Mouse (Mus musculus) heart, postnatal 0 days (tissue): ENCODE measurements at regions not wholly inside any gene's neighbourhood (a gene's known extent, or its start where the extent isn't known, plus 50 kb on each side); places are given as distances from the start of the nearest gene placed in this dataset.

Source experiments
- ATAC-seq: fragments of 200-750 bp; cut with Nextera tagmentation; 2 replicates; pipeline ENCODE4 v1.8.0; 2017; ENCODE audit warnings: low read depth, moderate number of reproducible peaks, moderate library complexity; ENCODE audit not compliant: insufficient read depth
- DNase-seq: peaks from one replicate; pipeline ENCODE4 v3.0.0-alpha.2; 2016; ENCODE audit warnings: low spot score
- H3K27ac ChIP-seq: fragments of 300-500 bp; sonication (generic); 2 replicates; pipeline ENCODE4 v1.5.1; 2014; ENCODE audit warnings: low read depth, mild to moderate bottlenecking
- H3K27me3 ChIP-seq: fragments of 300-500 bp; sonication (generic); 2 replicates; pipeline ENCODE4 v1.6.1; 2014; ENCODE audit warnings: low read length, mixed read lengths; ENCODE audit not compliant: control insufficient read depth, insufficient read depth
- H3K36me3 ChIP-seq: fragments of 300-500 bp; sonication (generic); replicated peaks from 2 replicates; pipeline ENCODE4 v1.6.1; 2014; ENCODE audit warnings: low read length, mixed read lengths; ENCODE audit not compliant: control insufficient read depth, insufficient read depth
- H3K4me1 ChIP-seq: fragments of 300-500 bp; sonication (generic); 2 replicates; pipeline ENCODE4 v1.6.1; 2014; ENCODE audit warnings: antibody characterized with exemption; ENCODE audit not compliant: control insufficient read depth, insufficient read depth
- H3K4me2 ChIP-seq: fragments of 300-500 bp; sonication (generic); 2 replicates; pipeline ENCODE4 v1.6.1; 2014; ENCODE audit warnings: low read depth, mild to moderate bottlenecking, low read length, moderate library complexity
- H3K4me3 ChIP-seq: fragments of 300-500 bp; sonication (generic); 2 replicates; pipeline ENCODE4 v1.5.1; 2014; ENCODE audit warnings: low read depth, low read length
- H3K9ac ChIP-seq: fragments of 300-500 bp; sonication (generic); replicated peaks from 2 replicates; pipeline ENCODE4 v1.6.1; 2014; ENCODE audit warnings: low read depth, low read length, mixed read lengths
- H3K9me3 ChIP-seq: fragments of 300-500 bp; sonication (generic); replicated peaks from 2 replicates; pipeline ENCODE4 v1.6.1; 2016; ENCODE audit warnings: low read length; ENCODE audit not compliant: control insufficient read depth
- CTCF ChIP-seq: IDR thresholded peaks from 2 replicates; pipeline ENCODE4 v1.5.1; 2016; ENCODE audit warnings: antibody characterized with exemption, control low read depth, low read depth
- EP300 ChIP-seq: IDR thresholded peaks from 2 replicates; pipeline ENCODE4 v1.6.1; 2016; ENCODE audit warnings: antibody characterized with exemption, low read depth
- WGBS: fragments of 180-500 bp; shearing (Covaris S2); extraction: QIAGEN DNeasy Blood & Tissue Kit; methylation state at CpG from one replicate; pipeline ENCODE4 v1.1.7; 2014; 5-methylcytosine and 5-hydroxymethylcytosine counted together

- DNase-seq (no peak), ATAC-seq (no peak)
- Histone ChIP-seq H3K9ac (no peak overlapping the region), H3K4me2 (no peak overlapping the region), H3K27ac (no peak overlapping the region), H3K9me3 (no peaks in the 10 kb centered on the region), H3K4me1 (peaks cover 4% of the 10 kb centered on the region; the same call in 1 of the 2 replicates), H3K36me3 (no peaks in the 10 kb centered on the region), H3K27me3 (no peaks in the 10 kb centered on the region), H3K4me3 (no peak overlapping the region)
- TF ChIP-seq EP300 (no peak), CTCF (no peak)
- 75% methylated on average over 7 of the region's 7 CpGs for WGBS
Observed at GRCm38 (mm10) chr12:9133890-9134870, 104.4 kb downstream of the Ttc32 start.

- no peak overlapping the region for H3K4me3 ChIP-seq
- H3K27me3 ChIP-seq = no peaks in the 10 kb centered on the region
- H3K36me3 ChIP-seq = no peaks in the 10 kb centered on the region
- no peaks in the 10 kb centered on the region for H3K4me1 ChIP-seq
- no peak overlapping the region for H3K27ac ChIP-seq
- no peak for ATAC-seq
- H3K9me3 ChIP-seq = no peaks in the 10 kb centered on the region
- H3K4me2 ChIP-seq = no peak overlapping the region
- no peak for DNase-seq
- no peak overlapping the region for H3K9ac ChIP-seq
- TF ChIP-seq CTCF (no peak), EP300 (no peak)
Observed at GRCm38 (mm10) chr12:9151001-9151400, 121.2 kb downstream of the Ttc32 start.

- H3K4me2 ChIP-seq = no peak overlapping the region
- no peaks in the 10 kb centered on the region for H3K9me3 ChIP-seq
- H3K27me3 ChIP-seq = no peaks in the 10 kb centered on the region
- 75% methylated on average over 1 of the region's 1 CpGs for WGBS
- DNase-seq = no peak
- no peak for ATAC-seq
- no peak overlapping the region for H3K4me3 ChIP-seq
- no peaks in the 10 kb centered on the region for H3K4me1 ChIP-seq
- no peaks in the 10 kb centered on the region for H3K36me3 ChIP-seq
- no peak for TF ChIP-seq EP300
- TF ChIP-seq CTCF = no peak
- no peak overlapping the region for H3K27ac ChIP-seq
- H3K9ac ChIP-seq = no peak overlapping the region
Observed at GRCm38 (mm10) chr12:9151426-9151825, 121.6 kb downstream of the Ttc32 start.

GRCm38 (mm10) chr12:9154491-9154890 is 124.7 kb downstream of the Ttc32 start:
- no peaks in the 10 kb centered on the region for H3K27me3 ChIP-seq
- WGBS = 78% methylated on average over 2 of the region's 2 CpGs
- no peak overlapping the region for H3K4me3 ChIP-seq
- TF ChIP-seq EP300 (no peak), CTCF (no peak)
- H3K36me3 ChIP-seq = no peaks in the 10 kb centered on the region
- no peaks in the 10 kb centered on the region for H3K9me3 ChIP-seq
- H3K4me1 ChIP-seq = no peaks in the 10 kb centered on the region
- DNase-seq (no peak), ATAC-seq (no peak)
- H3K9ac ChIP-seq = no peak overlapping the region
- H3K4me2 ChIP-seq = no peak overlapping the region
- H3K27ac ChIP-seq = no peak overlapping the region

- DNase-seq = no peak
- ATAC-seq = no peak
- Histone ChIP-seq H3K27ac (no peak overlapping the region), H3K4me1 (no peaks in the 10 kb centered on the region), H3K9ac (no peak overlapping the region), H3K4me3 (no peak overlapping the region), H3K9me3 (no peaks in the 10 kb centered on the region), H3K4me2 (no peak overlapping the region), H3K27me3 (no peaks in the 10 kb centered on the region), H3K36me3 (no peaks in the 10 kb centered on the region)
- TF ChIP-seq CTCF = no peak
- no peak for TF ChIP-seq EP300
Observed at GRCm38 (mm10) chr12:9156794-9157193, 127.0 kb downstream of the Ttc32 start.
